Mouse (Mus musculus) midbrain, embryonic 15.5 days (tissue): ENCODE results near the gene Rpl3l. TPM values are rescaled to one million over a fixed set of nuclear protein-coding genes. Genes with fewer than 3 reads are reported as not detected.

ENCODE experiments used
- ATAC-seq: fragments of 200-750 bp; cut with Nextera tagmentation; replicated peaks from 2 replicates; pipeline ENCODE4 v1.8.0; 2017; ENCODE audit warnings: moderate TSS enrichment
- H3K27ac ChIP-seq: fragments of 300-500 bp; sonication (generic); 2 replicates; pipeline ENCODE4 v1.5.1; 2015; ENCODE audit warnings: mild to moderate bottlenecking, inconsistent platforms
- H3K27me3 ChIP-seq: fragments of 300-500 bp; sonication (generic); replicated peaks from 2 replicates; pipeline ENCODE4 v1.6.1; 2015; ENCODE audit warnings: inconsistent platforms
- H3K36me3 ChIP-seq: fragments of 300-500 bp; sonication (generic); replicated peaks from 2 replicates; pipeline ENCODE4 v1.6.1; 2015; ENCODE audit warnings: inconsistent platforms
- H3K4me1 ChIP-seq: fragments of 300-500 bp; sonication (generic); 2 replicates; pipeline ENCODE4 v1.6.1; 2015; ENCODE audit warnings: inconsistent platforms
- H3K4me2 ChIP-seq: fragments of 300-500 bp; sonication (generic); 2 replicates; pipeline ENCODE4 v1.6.1; 2015; ENCODE audit warnings: inconsistent platforms, mild to moderate bottlenecking, moderate library complexity
- H3K4me3 ChIP-seq: fragments of 300-500 bp; sonication (generic); 2 replicates; pipeline ENCODE4 v1.5.1; 2015; ENCODE audit warnings: mild to moderate bottlenecking, inconsistent platforms
- H3K9ac ChIP-seq: fragments of 300-500 bp; sonication (generic); 2 replicates; pipeline ENCODE4 v1.6.1; 2015; ENCODE audit warnings: mild to moderate bottlenecking, inconsistent platforms
- H3K9me3 ChIP-seq: fragments of 300-500 bp; sonication (generic); 2 replicates; pipeline ENCODE4 v1.6.1; 2016; ENCODE audit warnings: inconsistent platforms
- WGBS: fragments of 180-500 bp; shearing (Covaris S2); methylation state at CpG from one replicate; pipeline ENCODE4 v1.1.7; 2015; ENCODE audit warnings: mixed read lengths; 5-methylcytosine and 5-hydroxymethylcytosine counted together
- polyA plus RNA-seq: library from polyadenylated mRNA; unstranded; fragments of >200 nt; fragmentation: Nextera tagmentation; extraction: Ambion mirVana; gene quantifications from 2 replicates; pipeline ENCODE4 v1.2.1, GENCODE M21; 2015

Gene Rpl3l
- polyA plus RNA-seq, 1 experiment from 2014 or later = not detected

GRCm38 (mm10) chr17:24752415-24753394 lies 25.1 kb downstream of the Rpl3l start, which contains the start of gene Hs3st6:
Gene Hs3st6, plus strand, starts transcription at chr17:24752988.
- Histone ChIP-seq H3K9me3 (no peaks in the 10 kb centered on the region), H3K27me3 (peaks cover 69% of the 10 kb centered on the region), H3K4me1 (peaks cover 13% of the 10 kb centered on the region), H3K36me3 (no peaks in the 10 kb centered on the region), H3K27ac (no peak within 1 kb of the TSS), H3K9ac (0 out of 2 replicates have a peak within 1 kb of the TSS, but pooled peaks have one; percentile 6), H3K4me3 (peak within 1 kb of the TSS; percentile 39), H3K4me2 (peak within 1 kb of the TSS; percentile 78)
- under 1% methylated on average over 70 of the region's 82 CpGs for WGBS
- ATAC-seq = 0 out of 2 replicates have a peak, but pooled peaks have one; percentile 27

GRCm38 (mm10) chr17:24757394-24757793 lies 29.8 kb downstream of the Rpl3l start:
- Histone ChIP-seq H3K9ac (no peak overlapping the region), H3K27me3 (peaks cover 40% of the 10 kb centered on the region), H3K9me3 (no peaks in the 10 kb centered on the region), H3K4me2 (no peak overlapping the region), H3K36me3 (no peaks in the 10 kb centered on the region), H3K4me1 (peaks cover 10% of the 10 kb centered on the region), H3K27ac (no peak overlapping the region), H3K4me3 (no peak overlapping the region)
- ATAC-seq = no peak
- 94% methylated on average over 1 of the region's 1 CpGs for WGBS

DNA sequence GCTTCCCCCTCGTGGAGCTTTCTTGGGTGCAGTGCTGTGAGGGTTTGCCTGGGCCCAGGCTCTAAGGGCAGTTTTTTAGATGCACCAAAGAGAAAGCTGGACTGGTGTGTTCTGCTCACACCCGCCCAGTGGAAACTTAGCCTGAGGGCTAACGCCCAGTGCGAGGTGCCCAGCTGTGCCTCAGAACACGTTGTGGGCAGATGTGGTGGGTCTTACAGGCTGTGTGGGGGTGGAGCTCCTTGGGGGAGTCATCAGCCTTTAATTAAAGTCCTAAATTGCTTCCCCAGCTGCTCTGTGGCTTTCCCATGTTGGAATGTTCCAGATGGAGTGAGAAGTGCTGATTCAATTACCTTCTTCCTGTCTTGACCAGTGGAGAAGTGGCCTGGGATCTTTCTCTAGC lies 33.5 kb downstream of the Rpl3l start:
- ATAC-seq = no peak
- Histone ChIP-seq H3K27ac (no peak overlapping the region), H3K9ac (no peak overlapping the region), H3K9me3 (no peaks in the 10 kb centered on the region), H3K36me3 (no peaks in the 10 kb centered on the region), H3K4me2 (no peak overlapping the region), H3K27me3 (peaks cover 3% of the 10 kb centered on the region; the same call in 1 of the 2 replicates), H3K4me1 (no peaks in the 10 kb centered on the region; the same call in 1 of the 2 replicates), H3K4me3 (no peak overlapping the region)
- 54% methylated on average over 5 of the region's 5 CpGs for WGBS

DNA sequence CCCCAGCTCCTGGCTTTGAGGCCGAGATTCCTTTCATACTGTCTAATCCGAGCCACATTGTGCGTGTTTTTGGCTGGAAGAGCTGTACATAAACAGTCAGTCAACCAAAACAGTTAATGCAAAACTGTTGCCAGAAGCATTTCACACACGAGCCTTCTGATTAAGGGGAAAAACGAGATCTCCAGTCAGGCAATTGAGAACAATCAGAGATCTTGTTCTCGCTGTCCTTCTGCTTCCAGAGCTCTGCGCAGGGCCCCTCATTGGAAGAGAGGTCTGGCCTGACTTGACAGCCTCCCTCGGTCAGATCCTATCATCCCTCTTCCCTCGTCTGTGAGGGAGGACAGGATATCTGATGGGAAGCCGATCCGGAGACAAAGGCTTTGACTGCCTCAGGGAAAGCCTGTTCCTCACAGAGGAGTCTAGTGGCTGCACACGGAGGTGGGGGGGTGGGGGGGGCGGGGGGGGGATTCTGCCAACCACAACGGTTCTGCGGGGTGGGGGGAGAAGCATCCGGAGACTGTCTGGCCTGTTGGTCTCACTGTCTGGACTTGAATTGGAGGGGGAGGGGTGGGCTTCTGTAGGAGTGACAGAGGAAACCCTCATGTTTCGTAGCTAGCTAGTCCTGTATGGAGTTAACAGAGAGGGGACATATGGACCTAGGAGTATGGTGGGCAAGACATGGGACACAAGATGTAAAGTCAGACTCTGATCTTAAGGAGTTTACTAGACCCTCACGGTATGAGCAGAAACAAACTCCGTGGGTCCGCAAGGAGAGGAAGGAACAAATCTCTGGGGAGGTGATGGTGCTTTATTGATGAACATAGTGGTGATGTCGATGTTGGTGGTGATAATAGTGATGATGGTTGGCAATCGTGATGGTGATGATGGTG lies 37.6 kb downstream of the Rpl3l start:
- no peak overlapping the region for H3K4me2 ChIP-seq
- H3K9ac ChIP-seq = no peak overlapping the region
- no peaks in the 10 kb centered on the region for H3K27me3 ChIP-seq
- no peaks in the 10 kb centered on the region; the same call in 1 of the 2 replicates for H3K4me1 ChIP-seq
- H3K9me3 ChIP-seq = no peaks in the 10 kb centered on the region
- no peaks in the 10 kb centered on the region for H3K36me3 ChIP-seq
- 45% methylated on average over 22 of the region's 22 CpGs for WGBS
- no peak for ATAC-seq
- H3K4me3 ChIP-seq = no peak overlapping the region
- H3K27ac ChIP-seq = no peak overlapping the region

- Histone ChIP-seq H3K27me3 (no peaks in the 10 kb centered on the region), H3K9ac (no peak overlapping the region), H3K4me2 (no peak overlapping the region), H3K4me3 (no peak overlapping the region), H3K4me1 (no peaks in the 10 kb centered on the region; the same call in 1 of the 2 replicates), H3K27ac (no peak overlapping the region), H3K9me3 (no peaks in the 10 kb centered on the region), H3K36me3 (no peaks in the 10 kb centered on the region)
- 18% methylated on average over 12 of the region's 12 CpGs for WGBS
- ATAC-seq = no peak
Observed at GRCm38 (mm10) chr17:24766266-24766875, 38.8 kb downstream of the Rpl3l start.

- H3K36me3 ChIP-seq = no peaks in the 10 kb centered on the region
- ATAC-seq = no peak
- H3K9ac ChIP-seq = no peak overlapping the region
- H3K4me2 ChIP-seq = no peak overlapping the region
- H3K4me3 ChIP-seq = no peak overlapping the region
- no peak overlapping the region for H3K27ac ChIP-seq
- no peaks in the 10 kb centered on the region; the same call in 1 of the 2 replicates for H3K4me1 ChIP-seq
- WGBS = 43% methylated on average over 3 of the region's 3 CpGs
- no peaks in the 10 kb centered on the region for H3K9me3 ChIP-seq
- no peaks in the 10 kb centered on the region for H3K27me3 ChIP-seq
Observed at GRCm38 (mm10) chr17:24769146-24769545, 41.5 kb downstream of the Rpl3l start.

- Histone ChIP-seq H3K9me3 (no peaks in the 10 kb centered on the region), H3K4me3 (no peak overlapping the region), H3K9ac (no peak overlapping the region), H3K4me1 (no peaks in the 10 kb centered on the region), H3K27me3 (no peaks in the 10 kb centered on the region), H3K36me3 (no peaks in the 10 kb centered on the region), H3K4me2 (no peak overlapping the region), H3K27ac (no peak overlapping the region)
- 78% methylated on average over 5 of the region's 5 CpGs for WGBS
- ATAC-seq = no peak
Observed at GRCm38 (mm10) chr17:24773241-24773640, 45.6 kb downstream of the Rpl3l start.

DNA sequence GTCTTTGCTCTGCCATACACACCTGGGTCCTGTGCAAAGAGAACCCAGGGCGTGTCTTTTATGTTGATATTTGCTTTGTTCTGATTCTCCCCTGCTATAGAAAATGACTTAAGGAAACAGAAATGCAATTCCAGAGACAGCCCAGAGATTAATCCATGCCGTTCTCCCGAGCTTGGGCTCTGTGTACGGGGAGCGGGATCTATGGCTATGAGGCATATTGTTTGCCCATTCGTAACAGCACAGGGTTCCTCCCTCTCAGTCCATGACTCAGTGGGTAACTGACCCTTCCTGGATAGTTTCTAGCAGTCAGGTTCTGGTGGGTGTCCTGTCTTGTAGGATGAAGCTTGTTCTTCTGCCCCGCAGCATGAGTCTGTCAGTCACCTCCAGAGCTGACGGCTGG lies 47.6 kb downstream of the Rpl3l start:
- Histone ChIP-seq H3K4me2 (no peak overlapping the region), H3K27me3 (no peaks in the 10 kb centered on the region), H3K36me3 (no peaks in the 10 kb centered on the region), H3K4me1 (no peaks in the 10 kb centered on the region), H3K4me3 (no peak overlapping the region), H3K9me3 (no peaks in the 10 kb centered on the region), H3K9ac (no peak overlapping the region), H3K27ac (no peak overlapping the region)
- ATAC-seq = no peak
- WGBS = 80% methylated on average over 8 of the region's 8 CpGs

DNA sequence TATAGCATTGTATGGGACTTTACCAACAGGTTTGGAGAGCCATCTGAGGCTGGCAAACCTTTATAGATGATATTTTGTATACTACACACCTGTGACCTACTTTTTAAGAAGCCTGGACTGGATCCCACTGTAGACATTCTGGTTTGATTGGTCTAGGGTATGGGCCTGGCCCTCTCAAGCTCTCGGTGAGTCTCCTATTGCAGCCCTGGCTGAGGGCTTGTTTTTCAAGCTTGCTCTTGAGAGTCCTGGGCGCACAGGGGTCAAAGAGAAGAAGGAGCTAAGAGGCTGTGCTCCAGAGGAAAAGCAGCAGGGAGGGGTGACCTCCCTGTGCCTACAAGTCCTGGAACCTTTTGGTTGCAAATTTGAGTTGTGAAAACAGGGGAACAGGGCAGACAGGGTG lies 49.5 kb downstream of the Rpl3l start:
- WGBS = 82% methylated on average over 2 of the region's 2 CpGs
- H3K36me3 ChIP-seq = no peaks in the 10 kb centered on the region
- ATAC-seq = no peak

GRCm38 (mm10) chr17:24780821-24781220 lies 53.2 kb downstream of the Rpl3l start:
- ATAC-seq = no peak
- no peak overlapping the region for H3K4me2 ChIP-seq
- H3K4me1 ChIP-seq = no peaks in the 10 kb centered on the region
- no peak overlapping the region for H3K4me3 ChIP-seq
- 92% methylated on average over 2 of the region's 2 CpGs for WGBS
- no peaks in the 10 kb centered on the region for H3K36me3 ChIP-seq
- H3K9ac ChIP-seq = no peak overlapping the region
- H3K27ac ChIP-seq = no peak overlapping the region
- H3K9me3 ChIP-seq = no peaks in the 10 kb centered on the region
- no peaks in the 10 kb centered on the region for H3K27me3 ChIP-seq

More for the DNA sequence above, 49.5 kb downstream of the Rpl3l start:
- no peak overlapping the region for H3K4me3 ChIP-seq
- no peaks in the 10 kb centered on the region for H3K27me3 ChIP-seq
- H3K9ac ChIP-seq = no peak overlapping the region
- H3K4me2 ChIP-seq = no peak overlapping the region
- no peak overlapping the region for H3K27ac ChIP-seq
- H3K9me3 ChIP-seq = no peaks in the 10 kb centered on the region
- no peaks in the 10 kb centered on the region for H3K4me1 ChIP-seq
